Mouse (Mus musculus) stomach, postnatal 0 days (tissue): ENCODE measurements around the gene Snx29. TPM values are rescaled to one million over a fixed set of nuclear protein-coding genes. Genes with fewer than 3 reads are reported as not detected.

ENCODE experiments used
- ATAC-seq: fragments of 200-750 bp; cut with Nextera tagmentation; 2 replicates; pipeline ENCODE4 v1.8.0; 2017; ENCODE audit not compliant: low FRiP score, low TSS enrichment
- DNase-seq: peaks from one replicate; pipeline ENCODE4 v3.0.0-alpha.2; 2016; ENCODE audit warnings: low spot score
- H3K27ac ChIP-seq: fragments of 300-500 bp; sonication (generic); replicated peaks from 2 replicates; pipeline ENCODE4 v1.5.1; 2014; ENCODE audit warnings: mild to moderate bottlenecking, control low read depth
- H3K27me3 ChIP-seq: fragments of 300-500 bp; sonication (generic); 2 replicates; pipeline ENCODE4 v1.6.1; 2014; ENCODE audit warnings: low read length; ENCODE audit not compliant: control insufficient read depth, insufficient read depth
- H3K36me3 ChIP-seq: fragments of 300-500 bp; sonication (generic); 2 replicates; pipeline ENCODE4 v1.6.1; 2014; ENCODE audit warnings: low read length, mixed read lengths; ENCODE audit not compliant: control insufficient read depth, insufficient read depth
- H3K4me1 ChIP-seq: fragments of 300-500 bp; sonication (generic); replicated peaks from 2 replicates; pipeline ENCODE4 v1.6.1; 2014; ENCODE audit warnings: antibody characterized with exemption; ENCODE audit not compliant: control insufficient read depth, insufficient read depth
- H3K4me2 ChIP-seq: fragments of 300-500 bp; sonication (generic); replicated peaks from 2 replicates; pipeline ENCODE4 v1.6.1; 2014; ENCODE audit warnings: low read depth, mild to moderate bottlenecking, control low read depth, moderate library complexity
- H3K4me3 ChIP-seq: fragments of 300-500 bp; sonication (generic); 2 replicates; pipeline ENCODE4 v1.5.1; 2014; ENCODE audit warnings: low read depth, low read length, control low read depth
- H3K9ac ChIP-seq: fragments of 300-500 bp; sonication (generic); 2 replicates; pipeline ENCODE4 v1.6.1; 2014; ENCODE audit warnings: mild to moderate bottlenecking, low read length, control low read depth, mixed read lengths
- H3K9me3 ChIP-seq: fragments of 300-500 bp; sonication (generic); 2 replicates; pipeline ENCODE4 v1.6.1; 2016; ENCODE audit warnings: low read length; ENCODE audit not compliant: control insufficient read depth
- CTCF ChIP-seq: IDR thresholded peaks from 2 replicates; pipeline ENCODE4 v1.5.1; 2016; ENCODE audit warnings: antibody characterized with exemption, low read depth, mild to moderate bottlenecking, moderate library complexity
- EP300 ChIP-seq: optimal IDR thresholded peaks from 2 replicates; pipeline ENCODE3; 2016; ENCODE audit warnings: antibody characterized with exemption
- WGBS: fragments of 180-500 bp; shearing (Covaris S2); extraction: QIAGEN DNeasy Blood & Tissue Kit; methylation state at CpG from one replicate; pipeline ENCODE4 v1.1.7; 2014; 5-methylcytosine and 5-hydroxymethylcytosine counted together
- polyA plus RNA-seq: library from polyadenylated mRNA; unstranded; fragments of >200 nt; fragmentation: Nextera tagmentation; extraction: Ambion mirVana; gene quantifications from 2 replicates; pipeline ENCODE4 v1.2.1, GENCODE M21; 2015

The Snx29 gene
- polyA plus RNA-seq, 1 experiment from 2014 or later: 4.8 TPM

- Histone ChIP-seq H3K27me3 (no peaks in the 10 kb centered on the region), H3K9me3 (no peaks in the 10 kb centered on the region), H3K4me2 (no peak overlapping the region), H3K9ac (no peak overlapping the region), H3K36me3 (no peaks in the 10 kb centered on the region; the same call in 1 of the 2 replicates), H3K4me1 (no peaks in the 10 kb centered on the region), H3K4me3 (no peak overlapping the region), H3K27ac (no peak overlapping the region)
- ATAC-seq (no peak), DNase-seq (no peak)
- 68% methylated on average over 2 of the region's 2 CpGs for WGBS
- no peak for TF ChIP-seq EP300
- no peak for TF ChIP-seq CTCF
Measured at GRCm38 (mm10) chr16:11396570-11396969, 73.9 kb downstream of the Snx29 start.

GRCm38 (mm10) chr16:11399386-11399785 lies 76.7 kb downstream of the Snx29 start:
- no peak overlapping the region for H3K4me2 ChIP-seq
- no peak for ATAC-seq
- H3K27me3 ChIP-seq: no peaks in the 10 kb centered on the region
- no peaks in the 10 kb centered on the region for H3K9me3 ChIP-seq
- peaks cover 4% of the 10 kb centered on the region for H3K36me3 ChIP-seq
- no peak overlapping the region for H3K27ac ChIP-seq
- no peak for DNase-seq
- H3K4me1 ChIP-seq: no peaks in the 10 kb centered on the region
- no peak overlapping the region for H3K4me3 ChIP-seq
- TF ChIP-seq EP300 (no peak), CTCF (no peak)
- WGBS: 87% methylated on average over 4 of the region's 4 CpGs
- H3K9ac ChIP-seq: no peak overlapping the region

- H3K4me1 ChIP-seq: no peaks in the 10 kb centered on the region
- no peaks in the 10 kb centered on the region for H3K27me3 ChIP-seq
- no peak for ATAC-seq
- no peak overlapping the region for H3K4me3 ChIP-seq
- H3K9me3 ChIP-seq: no peaks in the 10 kb centered on the region
- no peak overlapping the region for H3K9ac ChIP-seq
- TF ChIP-seq CTCF (no peak), EP300 (no peak)
- no peak for DNase-seq
- H3K36me3 ChIP-seq: peaks cover 4% of the 10 kb centered on the region
- 89% methylated on average over 6 of the region's 6 CpGs for WGBS
- H3K27ac ChIP-seq: no peak overlapping the region
- H3K4me2 ChIP-seq: no peak overlapping the region
Measured at GRCm38 (mm10) chr16:11399845-11400565, 77.3 kb downstream of the Snx29 start.

GRCm38 (mm10) chr16:11400936-11401335 lies 78.2 kb downstream of the Snx29 start:
- Histone ChIP-seq H3K9me3 (no peaks in the 10 kb centered on the region), H3K27me3 (no peaks in the 10 kb centered on the region), H3K4me1 (no peaks in the 10 kb centered on the region), H3K9ac (no peak overlapping the region), H3K36me3 (peaks cover 4% of the 10 kb centered on the region; the same call in 1 of the 2 replicates), H3K4me3 (no peak overlapping the region), H3K4me2 (no peak overlapping the region), H3K27ac (no peak overlapping the region)
- 64% methylated on average over 7 of the region's 7 CpGs for WGBS
- ATAC-seq (no peak), DNase-seq (no peak)
- TF ChIP-seq EP300 (no peak), CTCF (no peak)

- ATAC-seq: no peak
- Histone ChIP-seq H3K9me3 (no peaks in the 10 kb centered on the region), H3K36me3 (peaks cover 4% of the 10 kb centered on the region; the same call in 1 of the 2 replicates), H3K4me2 (no peak overlapping the region), H3K4me1 (no peaks in the 10 kb centered on the region), H3K27me3 (no peaks in the 10 kb centered on the region), H3K9ac (no peak overlapping the region), H3K27ac (no peak overlapping the region), H3K4me3 (no peak overlapping the region)
- WGBS: 78% methylated on average over 3 of the region's 3 CpGs
- TF ChIP-seq EP300: no peak
- no peak for TF ChIP-seq CTCF
- no peak for DNase-seq
Measured at GRCm38 (mm10) chr16:11405193-11405592, 82.5 kb downstream of the Snx29 start.

GRCm38 (mm10) chr16:11406201-11406600 lies 83.5 kb downstream of the Snx29 start:
- WGBS: 86% methylated on average over 5 of the region's 5 CpGs
- no peak overlapping the region for H3K27ac ChIP-seq
- no peak overlapping the region for H3K4me2 ChIP-seq
- H3K9me3 ChIP-seq: no peaks in the 10 kb centered on the region
- H3K36me3 ChIP-seq: peaks cover 4% of the 10 kb centered on the region
- TF ChIP-seq CTCF (no peak), EP300 (no peak)
- ATAC-seq (no peak), DNase-seq (no peak)
- no peak overlapping the region for H3K9ac ChIP-seq
- H3K27me3 ChIP-seq: no peaks in the 10 kb centered on the region
- H3K4me3 ChIP-seq: no peak overlapping the region
- no peaks in the 10 kb centered on the region for H3K4me1 ChIP-seq
